Mouse (Mus musculus) thymus, adult 2 months (tissue): ENCODE measurements at regions not wholly inside any gene's neighbourhood (a gene's known extent, or its start where the extent isn't known, plus 50 kb on each side); places are given as distances from the start of the nearest gene placed in this dataset.

Experiments used
- CTCF ChIP-seq: fragments of 200-500 bp; IDR thresholded peaks from 2 replicates; pipeline ENCODE4 v1.5.1; 2012; ENCODE audit warnings: mild to moderate bottlenecking, control low read depth, low read length, moderate library complexity, borderline replicate concordance; ENCODE audit not compliant: control insufficient read depth, poor library complexity, insufficient read depth; ENCODE audit errors: extremely low read depth
- POLR2A ChIP-seq: fragments of 200-500 bp; IDR thresholded peaks from 2 replicates; pipeline ENCODE4 v1.6.1; 2012; ENCODE audit warnings: mild to moderate bottlenecking, low read length, control low read depth, moderate library complexity; ENCODE audit not compliant: control insufficient read depth, poor library complexity, insufficient read depth; ENCODE audit errors: extremely low read depth

DNA sequence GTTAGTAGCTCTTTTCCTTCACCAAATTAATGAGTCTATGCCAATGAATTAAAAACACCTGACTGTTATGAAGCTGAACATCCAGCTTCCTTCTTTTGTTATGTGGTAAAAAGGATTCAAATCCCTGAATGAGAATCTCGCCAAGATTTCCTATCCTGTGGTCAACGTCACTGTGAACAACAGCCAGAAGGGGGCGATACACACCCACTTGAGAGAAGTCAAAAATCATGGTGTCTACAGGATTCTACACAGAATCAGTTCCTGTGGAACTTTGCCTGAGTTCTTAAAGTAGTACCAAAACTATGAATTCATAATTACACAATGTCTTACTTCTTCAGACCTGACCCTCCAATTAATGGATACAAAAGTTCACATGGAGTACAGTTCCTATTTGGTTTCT, 1028.1 kb upstream of the Acvr2a start:
- TF ChIP-seq CTCF (no peak), POLR2A (no peak)
